Mouse (Mus musculus) G1E (cell line): ENCODE results near the gene Narfl.

Experiments
- CTCF ChIP-seq: IDR thresholded peaks from 2 replicates; pipeline ENCODE4 v1.5.1; 2012; ENCODE audit warnings: low read depth, low read length, inconsistent platforms, mixed read lengths
- POLR2AphosphoS5 ChIP-seq: IDR thresholded peaks from 2 replicates; pipeline ENCODE4 v1.6.1; 2012; ENCODE audit warnings: low read depth, low read length, inconsistent platforms; ENCODE audit not compliant: insufficient replicate concordance
- TAL1 ChIP-seq: conservative IDR thresholded peaks from 2 replicates; pipeline ENCODE4 v1.6.1; 2012; ENCODE audit warnings: low read depth, low read length, inconsistent platforms, mixed read lengths

DNA sequence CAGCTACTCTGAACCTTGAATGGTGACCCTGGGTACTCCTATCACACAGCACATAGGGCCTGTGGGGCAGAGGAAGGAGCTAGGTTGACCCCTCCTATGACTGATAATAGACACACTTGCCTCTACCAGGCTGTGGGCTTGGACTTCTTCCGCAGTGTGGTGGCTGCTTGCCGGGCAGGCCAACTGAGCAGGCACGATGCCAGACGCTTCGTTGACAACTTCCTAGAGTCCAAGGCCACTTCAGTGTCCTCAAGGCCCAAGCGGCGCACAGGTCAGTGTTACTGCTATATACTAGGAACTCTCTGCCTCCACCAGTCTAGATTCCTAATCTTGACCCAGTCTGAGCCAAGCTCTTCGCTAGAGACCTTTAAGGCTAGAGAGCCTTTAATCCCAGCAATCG is 29.7 kb upstream of the Narfl start:
- no peak for TF ChIP-seq CTCF
- no peak for TF ChIP-seq TAL1
- TF ChIP-seq POLR2AphosphoS5, result no peak
